Comparison of ENCODE assay signal across 7 mouse cellular contexts in genomic region chr16:33922111-33923000, GRCm38 (mm10). TPM values are rescaled to one million over a fixed set of nuclear protein-coding genes. Genes with fewer than 3 reads are reported as not detected.
DNase-seq lines count a peak whose midpoint lies in the region; ATAC-seq and TF ChIP-seq lines count a peak whose summit lies in the region.

No protein-coding gene starts in this region.

- DNase-seq in left cerebral cortex, postnatal 25 days (ENCODE audit: low spot score in 2 of 2) = peak; percentile 32 to 61
- no peak for DNase-seq in left cerebral cortex, adult 8-10 months (ENCODE audit: low spot score in 2 of 2)
- DNase-seq in c-Kit-positive CD71-negative TER-119-negative erythroid progenitor cells, embryonic 14.5 days (ENCODE audit: low read depth) = peak; percentile 51
- DNase-seq in heart, postnatal 0 days (ENCODE audit: low spot score) = no peak
- DNase-seq in spleen, adult 2 months (ENCODE audit: low read depth in 1 of 2, low spot score in 2 of 2) = peak in 1 of 2 experiments; percentile 21
- DNase-seq in urinary bladder, postnatal 14 days (ENCODE audit: low spot score) = no peak

- ATAC-seq in heart, postnatal 0 days (ENCODE audit: insufficient read depth, low read depth) = 0 out of 2 replicates have a peak, but pooled peaks have one; percentile 9
- ATAC-seq in limb, embryonic 12.5 days (ENCODE audit: insufficient number of reproducible peaks, insufficient read depth, low FRiP score, low TSS enrichment, low read depth) = peak; percentile 45; the same call in 1 of the 2 replicates

- H3K4me3 ChIP-seq in heart, postnatal 0 days (ENCODE audit: low read depth, low read length) = no peak overlapping the region
- H3K4me3 ChIP-seq in limb, embryonic 12.5 days (replicated peaks) = no peak overlapping the region
- no peak overlapping the region for H3K4me3 ChIP-seq in spleen, adult 2 months (ENCODE audit: extremely low read depth, insufficient read depth, insufficient read length)

- TF ChIP-seq EP300 in heart, postnatal 0 days (IDR thresholded peaks at IDR 0.05; ENCODE audit: low read depth) = no peak

- peak overlapping the region; percentile 63 for H3K27ac ChIP-seq in heart, postnatal 0 days (ENCODE audit: low read depth)
- H3K27ac ChIP-seq in limb, embryonic 12.5 days = peak overlapping the region; percentile 80
- peak overlapping the region; percentile 19; the same call in 1 of the 2 replicates for H3K27ac ChIP-seq in spleen, adult 2 months (ENCODE audit: insufficient read depth, low read length)

- TF ChIP-seq POLR2A in spleen, adult 2 months (IDR thresholded peaks at IDR 0.05; ENCODE audit: low read depth, low read length) = no peak

- 39% methylated on average over 18 of the region's 18 CpGs for WGBS in heart, postnatal 0 days
- 13% methylated on average over 18 of the region's 18 CpGs for WGBS in limb, embryonic 12.5 days
- 21% methylated on average over 18 of the region's 18 CpGs for WGBS in spleen, adult 2 months

- no peak for TF ChIP-seq CTCF in heart, postnatal 0 days (IDR thresholded peaks at IDR 0.05; ENCODE audit: low read depth)
- TF ChIP-seq CTCF in spleen, adult 2 months (IDR thresholded peaks at IDR 0.05; ENCODE audit: extremely low read depth, insufficient read depth, insufficient read length, insufficient replicate concordance) = no peak

- no peak overlapping the region; the same call in 1 of the 2 replicates for H3K9ac ChIP-seq in heart, postnatal 0 days (replicated peaks; ENCODE audit: low read depth, low read length)
- no peak overlapping the region for H3K9ac ChIP-seq in limb, embryonic 12.5 days (replicated peaks)

- no peaks in the 10 kb centered on the region for H3K27me3 ChIP-seq in heart, postnatal 0 days (ENCODE audit: control insufficient read depth, insufficient read depth, low read length)
- H3K27me3 ChIP-seq in limb, embryonic 12.5 days = no peaks in the 10 kb centered on the region
- H3K27me3 ChIP-seq in spleen, adult 2 months (ENCODE audit: control insufficient read depth, insufficient read depth, low read length) = no peaks in the 10 kb centered on the region

- intact Hi-C loops in left cerebral cortex, postnatal 25 days (cut with DNase I) = no loop called here

- peaks cover 29% of the 10 kb centered on the region for H3K4me1 ChIP-seq in heart, postnatal 0 days (ENCODE audit: control insufficient read depth, insufficient read depth)
- peaks cover 43% of the 10 kb centered on the region for H3K4me1 ChIP-seq in limb, embryonic 12.5 days (replicated peaks)
- peaks cover 5% of the 10 kb centered on the region; the same call in 1 of the 2 replicates for H3K4me1 ChIP-seq in spleen, adult 2 months (ENCODE audit: control insufficient read depth, insufficient read depth, insufficient read length)

- H3K36me3 ChIP-seq in heart, postnatal 0 days (replicated peaks; ENCODE audit: control insufficient read depth, insufficient read depth, low read length) = peaks cover 17% of the 10 kb centered on the region
- H3K36me3 ChIP-seq in limb, embryonic 12.5 days = peaks cover 34% of the 10 kb centered on the region
- no peaks in the 10 kb centered on the region for H3K36me3 ChIP-seq in spleen, adult 2 months (ENCODE audit: control insufficient read depth, insufficient read depth, low read length)

- H3K4me2 ChIP-seq in heart, postnatal 0 days (ENCODE audit: low read depth, low read length) = no peak overlapping the region
- peak overlapping the region; percentile 21 for H3K4me2 ChIP-seq in limb, embryonic 12.5 days

- no peaks in the 10 kb centered on the region for H3K9me3 ChIP-seq in heart, postnatal 0 days (replicated peaks; ENCODE audit: control insufficient read depth, low read length)
- H3K9me3 ChIP-seq in limb, embryonic 12.5 days = no peaks in the 10 kb centered on the region

RNA-seq across cellular contexts. Expression of gene Umps, which starts 44.5 kb away (rescaled TPM):
- 10 to 100 TPM; 15.2 to 16.1 TPM for total RNA-seq in left cerebral cortex, postnatal 25 days (2021)
- 10 to 100 TPM; 13.0 to 13.5 (median 13.2) TPM for total RNA-seq in left cerebral cortex, adult 8-10 months (2022)
- 14.3 and 15.0 TPM in 2 replicates for total RNA-seq in heart, postnatal 0 days (2014; rRNA removed; ENCODE audit: low replicate concordance)
- polyA plus RNA-seq in heart, postnatal 0 days (2015; fragmentation: Nextera tagmentation; extraction: Ambion mirVana) = 12.5 and 12.6 TPM in 2 replicates
- 67.9 and 69.2 TPM in 2 replicates for polyA plus RNA-seq in limb, embryonic 12.5 days (2016; fragmentation: Nextera tagmentation; extraction: Ambion mirVana)
- polyA plus RNA-seq in spleen, adult 2 months (2012; rRNA removed) = 6.1 TPM in 2 replicates

Comparison
In these comparisons a context has a peak if more than half of its experiments do, and no peak if none do; other contexts are left out.
1. DNase-seq: peak in left cerebral cortex, postnatal 25 days (2 of 2) and c-Kit-positive CD71-negative TER-119-negative erythroid progenitor cells, embryonic 14.5 days (single experiment); none in left cerebral cortex, adult 8-10 months (0 of 2), heart, postnatal 0 days (single experiment) and urinary bladder, postnatal 14 days (single experiment).
2. H3K27ac ChIP-seq: peak in every context shown above with its lines; median percentile 80 in limb, embryonic 12.5 days; 63 in heart, postnatal 0 days; 19 in spleen, adult 2 months.